Mouse (Mus musculus): ENCODE results near the gene Lsm5.
A peak's percentile ranks its signal among the peaks of the same experiment; 100 is the strongest.

The Lsm5 gene

GRCm38 (mm10) chr6:56703931-56704900 is at the start of gene Lsm5:
Lsm5 (minus strand) TSS chr6:56704710.
- peak; percentile 95 for DNase-seq (ENCODE audit: low read depth, low spot score)

DNA sequence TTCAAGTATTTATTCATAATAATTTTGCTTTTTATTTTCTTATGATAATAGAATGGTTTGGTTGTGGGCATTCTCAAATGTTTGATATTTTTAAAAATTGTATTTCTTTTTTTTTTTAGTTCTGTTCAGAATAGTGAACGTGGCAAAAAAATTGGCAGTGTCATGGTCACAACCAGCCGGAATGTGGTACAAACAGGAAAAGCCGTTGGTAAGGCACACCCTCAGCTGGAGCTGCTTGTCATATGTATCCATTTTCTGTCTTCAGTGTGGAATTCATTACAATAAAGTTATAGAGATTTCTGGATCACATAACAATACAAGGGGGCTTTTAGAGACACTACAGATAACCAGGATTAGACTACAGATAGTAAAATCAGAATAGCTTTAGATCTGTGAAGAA is 49.2 kb upstream of the Lsm5 start:
- DNase-seq (ENCODE audit: low read depth, low spot score) = no peak

GRCm38 (mm10) chr6:56745950-56746543 is 41.5 kb upstream of the Lsm5 start:
- DNase-seq (ENCODE audit: low read depth, low spot score) = no peak

GRCm38 (mm10) chr6:56732545-56732944 is 28.0 kb upstream of the Lsm5 start:
- no peak for DNase-seq (ENCODE audit: low read depth, low spot score)

DNA sequence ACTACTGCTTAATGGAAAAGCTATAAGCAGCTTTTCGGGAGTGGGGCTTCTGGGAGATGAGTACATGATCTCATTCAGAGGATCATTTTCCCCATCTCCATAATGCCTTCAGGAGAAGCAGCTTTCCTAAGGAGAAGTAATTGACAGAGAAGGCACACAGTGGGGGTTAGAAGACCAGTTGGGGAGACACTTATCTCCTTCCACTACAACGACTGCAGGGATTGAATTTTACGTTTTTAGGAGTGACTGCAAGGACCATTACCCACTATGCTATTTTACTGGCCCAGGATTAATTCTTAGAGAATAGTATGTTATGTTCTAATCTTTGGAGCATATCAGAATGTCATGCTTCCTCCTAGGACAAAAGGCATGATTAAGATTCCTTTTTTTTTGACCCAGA is 16.4 kb upstream of the Lsm5 start:
- no peak for DNase-seq (ENCODE audit: low read depth, low spot score)

GRCm38 (mm10) chr6:56719071-56719470 is 14.6 kb upstream of the Lsm5 start:
- DNase-seq (ENCODE audit: low read depth, low spot score) = no peak

- DNase-seq (ENCODE audit: low read depth, low spot score) = peak; percentile 90
These were observed 10.8 kb upstream of the Lsm5 start for GRCm38 (mm10) chr6:56715270-56715666.

GRCm38 (mm10) chr6:56714574-56715269 is 10.2 kb upstream of the Lsm5 start, which contains the start of gene Avl9:
Avl9 (plus strand) TSS chr6:56714899.
- peak; percentile 98 for DNase-seq (ENCODE audit: low read depth, low spot score)

DNA sequence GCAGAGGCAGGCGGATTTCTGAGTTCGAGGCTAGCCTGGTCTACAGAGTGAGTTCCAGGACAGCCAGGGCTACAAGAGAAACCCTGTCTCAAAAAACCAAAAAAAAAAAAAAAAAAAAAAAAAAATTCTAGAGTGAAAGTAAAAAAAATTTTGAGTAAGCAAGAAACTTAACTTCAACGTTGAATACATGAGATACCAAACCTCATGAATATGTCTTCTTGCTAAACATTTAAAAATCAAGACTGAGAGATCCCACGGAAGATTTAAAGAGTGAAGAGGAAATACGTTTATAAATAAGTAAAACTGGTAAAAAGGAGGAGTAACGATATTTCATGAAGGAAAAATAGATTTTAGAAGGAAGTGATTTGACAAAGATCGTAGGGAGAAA is 9.7 kb upstream of the Lsm5 start:
- DNase-seq (ENCODE audit: low read depth, low spot score) = no peak

DNA sequence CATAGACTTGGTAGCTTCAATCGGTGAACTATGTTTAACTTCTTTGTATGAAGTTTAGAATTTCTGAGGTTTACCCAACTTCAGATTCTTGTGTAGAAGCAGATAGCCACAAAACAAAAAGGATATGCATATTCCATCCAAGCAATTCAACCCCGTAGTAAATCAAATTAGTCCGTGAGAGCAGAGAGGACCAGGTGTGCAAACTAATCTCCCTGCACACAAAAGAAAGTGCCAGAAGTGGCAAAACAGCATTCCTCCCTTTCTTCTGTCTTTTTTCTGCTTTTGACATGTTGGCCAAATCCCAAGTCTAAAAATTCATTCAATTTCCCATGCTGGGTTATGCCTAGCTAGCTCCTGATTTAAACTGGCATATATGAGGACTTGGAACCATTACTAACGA is 12.1 kb downstream of the Lsm5 start:
- DNase-seq (ENCODE audit: low read depth, low spot score) = no peak

- peak; percentile 89 for DNase-seq (ENCODE audit: low read depth, low spot score)
These were observed 13.3 kb downstream of the Lsm5 start for GRCm38 (mm10) chr6:56691205-56691604.

DNA sequence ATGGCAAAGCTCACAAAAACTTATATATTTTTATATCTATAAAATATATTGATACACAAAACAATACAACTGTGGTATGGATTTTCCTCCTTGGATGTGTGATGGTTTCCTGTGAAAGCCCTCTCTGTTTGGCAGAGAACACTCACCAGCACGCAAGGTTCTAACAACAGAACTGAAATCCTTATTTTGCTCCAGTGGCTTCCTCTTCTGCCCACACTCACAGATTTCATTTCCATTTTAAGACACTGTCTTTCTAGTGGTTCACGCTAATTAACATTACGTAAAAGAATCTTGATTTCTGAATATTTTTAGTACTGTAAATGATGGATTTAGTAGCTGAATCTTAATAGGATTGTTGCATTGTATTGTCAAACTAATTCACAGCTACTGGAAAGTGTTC is 16.3 kb downstream of the Lsm5 start:
- no peak for DNase-seq (ENCODE audit: low read depth, low spot score)

DNA sequence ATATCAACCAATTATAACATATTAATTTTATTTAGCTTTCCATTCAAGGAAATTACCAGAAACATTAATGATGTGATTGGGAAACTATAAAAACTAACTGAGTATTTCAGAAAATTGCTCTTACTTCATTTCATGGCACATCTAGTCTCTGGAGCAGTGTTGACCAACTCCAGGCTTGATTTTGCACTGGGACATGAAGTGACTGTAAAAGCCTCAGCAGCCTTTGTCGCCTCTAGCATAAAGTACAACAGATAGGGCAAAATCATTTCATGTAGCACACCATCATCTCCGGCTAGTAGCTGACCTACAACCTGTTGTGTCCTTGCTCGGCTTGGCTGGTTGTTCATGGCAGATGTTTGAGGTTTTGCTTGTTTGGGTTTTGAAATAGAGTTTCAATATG is 40.1 kb downstream of the Lsm5 start:
- DNase-seq (ENCODE audit: low read depth, low spot score) = no peak

- no peak for DNase-seq (ENCODE audit: low read depth, low spot score)
These were observed 49.1 kb downstream of the Lsm5 start for GRCm38 (mm10) chr6:56655393-56655792.

DNA sequence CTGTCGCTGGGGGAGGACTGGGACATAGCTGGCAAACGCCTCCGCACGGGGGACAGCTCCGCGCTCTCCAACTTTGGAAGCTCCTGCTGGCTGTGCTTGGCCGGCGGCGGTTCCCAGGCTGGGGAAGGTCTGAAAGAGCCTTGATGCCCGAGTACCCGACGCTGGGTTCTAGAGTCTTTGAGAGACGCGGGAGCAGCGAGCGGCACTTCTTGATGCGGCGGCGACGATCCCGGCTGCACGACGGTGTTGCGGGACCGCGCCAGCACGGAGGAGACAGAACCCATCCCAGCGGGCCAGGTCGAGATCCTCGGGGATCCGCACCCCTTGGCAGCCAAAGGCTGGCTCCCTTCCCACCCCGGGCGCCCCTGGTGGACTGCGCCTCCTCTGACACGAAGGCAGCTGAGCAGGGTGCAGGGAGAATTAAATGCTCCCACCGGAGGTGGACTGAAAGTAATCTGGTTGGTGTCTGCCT is 52.4 kb downstream of the Lsm5 start:
- DNase-seq (ENCODE audit: low read depth, low spot score) = peak; percentile 85
